Mouse (Mus musculus): Measurements from ENCODE around the gene Atxn2l. TPM values are rescaled to one million over a fixed set of nuclear protein-coding genes. Genes with fewer than 3 reads are reported as not detected.
A peak's percentile ranks its signal among the peaks of the same experiment; 100 is the strongest.

The Atxn2l gene
- polyA plus RNA-seq, 1 experiment: 208 TPM

DNA sequence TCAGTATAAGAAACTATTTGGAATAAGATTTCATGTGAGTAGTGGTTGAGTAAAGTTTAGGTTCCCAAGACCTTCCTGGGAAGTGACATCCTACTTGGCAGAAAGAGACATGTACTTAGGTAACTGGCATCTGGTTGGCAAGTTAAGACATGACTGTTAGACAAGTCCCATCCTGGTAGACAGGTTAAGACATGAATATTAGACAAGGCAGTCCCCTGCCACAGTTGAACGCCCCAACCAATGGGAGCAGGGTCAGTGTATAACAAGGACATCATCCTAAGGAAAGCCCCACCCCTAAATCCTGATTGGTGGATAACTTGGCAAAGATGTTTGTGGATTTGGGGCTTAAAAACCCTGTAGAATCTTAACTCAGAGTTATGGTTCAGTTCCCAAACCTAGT lies 30.2 kb upstream of the Atxn2l start:
- TF ChIP-seq POLR2A (IDR thresholded peaks at IDR 0.05; ENCODE audit: low read depth, low read length) (no peak), CTCF (IDR thresholded peaks at IDR 0.05; ENCODE audit: extremely low read depth, insufficient read depth, insufficient read length, insufficient replicate concordance) (no peak)
- peaks cover 5% of the 10 kb centered on the region for H3K27me3 ChIP-seq (ENCODE audit: control insufficient read depth, insufficient read depth, low read length)
- H3K36me3 ChIP-seq (ENCODE audit: control insufficient read depth, insufficient read depth, low read length): no peaks in the 10 kb centered on the region
- H3K4me3 ChIP-seq (ENCODE audit: extremely low read depth, insufficient read depth, insufficient read length): no peak overlapping the region
- H3K4me1 ChIP-seq (ENCODE audit: control insufficient read depth, insufficient read depth, insufficient read length): peaks cover 4% of the 10 kb centered on the region; the same call in 1 of the 2 replicates
- H3K27ac ChIP-seq (ENCODE audit: insufficient read depth, low read length): no peak overlapping the region
- no peak for DNase-seq (ENCODE audit: low read depth in 1 of 2, low spot score in 2 of 2)
- WGBS: 82% methylated on average over 1 of the region's 1 CpGs

GRCm38 (mm10) chr7:126528166-126528577 lies 24.9 kb upstream of the Atxn2l start:
- Histone ChIP-seq H3K4me3 (ENCODE audit: extremely low read depth, insufficient read depth, insufficient read length) (no peak overlapping the region), H3K36me3 (ENCODE audit: control insufficient read depth, insufficient read depth, low read length) (no peaks in the 10 kb centered on the region), H3K27me3 (ENCODE audit: control insufficient read depth, insufficient read depth, low read length) (no peaks in the 10 kb centered on the region), H3K4me1 (ENCODE audit: control insufficient read depth, insufficient read depth, insufficient read length) (no peaks in the 10 kb centered on the region), H3K27ac (ENCODE audit: insufficient read depth, low read length) (no peak overlapping the region)
- DNase-seq (ENCODE audit: low read depth in 1 of 2, low spot score in 2 of 2): peak; percentile 9 to 21
- 5% methylated on average over 1 of the region's 1 CpGs for WGBS
- TF ChIP-seq CTCF (IDR thresholded peaks at IDR 0.05; ENCODE audit: extremely low read depth, insufficient read depth, insufficient read length, insufficient replicate concordance): 0 out of 2 replicates have a peak, but pooled peaks have one; percentile 3
- no peak for TF ChIP-seq POLR2A (IDR thresholded peaks at IDR 0.05; ENCODE audit: low read depth, low read length)

GRCm38 (mm10) chr7:126523316-126523715 lies 20.1 kb upstream of the Atxn2l start:
- H3K36me3 ChIP-seq (ENCODE audit: control insufficient read depth, insufficient read depth, low read length): no peaks in the 10 kb centered on the region
- no peaks in the 10 kb centered on the region for H3K4me1 ChIP-seq (ENCODE audit: control insufficient read depth, insufficient read depth, insufficient read length)
- no peak overlapping the region for H3K27ac ChIP-seq (ENCODE audit: insufficient read depth, low read length)
- H3K4me3 ChIP-seq (ENCODE audit: extremely low read depth, insufficient read depth, insufficient read length): no peak overlapping the region
- 90% methylated on average over 3 of the region's 3 CpGs for WGBS
- no peaks in the 10 kb centered on the region for H3K27me3 ChIP-seq (ENCODE audit: control insufficient read depth, insufficient read depth, low read length)
- no peak for TF ChIP-seq POLR2A (IDR thresholded peaks at IDR 0.05; ENCODE audit: low read depth, low read length)
- TF ChIP-seq CTCF (IDR thresholded peaks at IDR 0.05; ENCODE audit: extremely low read depth, insufficient read depth, insufficient read length, insufficient replicate concordance): no peak
- no peak for DNase-seq (ENCODE audit: low read depth in 1 of 2, low spot score in 2 of 2)

DNA sequence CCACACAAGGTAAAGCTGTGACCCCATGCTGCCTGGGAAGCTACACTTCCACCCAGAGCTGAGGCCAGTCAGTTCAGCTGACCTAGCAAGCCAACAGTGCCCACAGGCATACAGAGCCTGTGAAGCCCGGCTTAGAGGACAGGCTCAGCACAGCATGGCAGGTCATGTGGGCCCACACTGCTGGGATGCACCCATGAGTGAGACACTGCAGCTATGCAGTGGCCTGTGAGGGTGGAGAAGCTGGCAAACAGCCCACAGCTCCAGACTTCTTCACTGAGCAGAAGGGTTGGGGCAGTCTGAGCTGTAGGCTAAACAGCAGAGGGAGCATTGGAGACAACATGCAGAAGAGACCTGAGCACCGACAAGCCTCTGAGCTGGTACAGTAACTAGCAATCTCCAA lies 16.3 kb upstream of the Atxn2l start:
- TF ChIP-seq POLR2A (IDR thresholded peaks at IDR 0.05; ENCODE audit: low read depth, low read length) (no peak), CTCF (IDR thresholded peaks at IDR 0.05; ENCODE audit: extremely low read depth, insufficient read depth, insufficient read length, insufficient replicate concordance) (no peak)
- 72% methylated on average over 2 of the region's 2 CpGs for WGBS
- no peak for DNase-seq (ENCODE audit: low read depth in 1 of 2, low spot score in 2 of 2)
- H3K4me3 ChIP-seq (ENCODE audit: extremely low read depth, insufficient read depth, insufficient read length): no peak overlapping the region
- H3K4me1 ChIP-seq (ENCODE audit: control insufficient read depth, insufficient read depth, insufficient read length): no peaks in the 10 kb centered on the region
- H3K36me3 ChIP-seq (ENCODE audit: control insufficient read depth, insufficient read depth, low read length): no peaks in the 10 kb centered on the region
- H3K27me3 ChIP-seq (ENCODE audit: control insufficient read depth, insufficient read depth, low read length): no peaks in the 10 kb centered on the region
- H3K27ac ChIP-seq (ENCODE audit: insufficient read depth, low read length): no peak overlapping the region

GRCm38 (mm10) chr7:126518261-126518941 lies 15.2 kb upstream of the Atxn2l start:
- Histone ChIP-seq H3K4me3 (ENCODE audit: extremely low read depth, insufficient read depth, insufficient read length) (no peak overlapping the region), H3K36me3 (ENCODE audit: control insufficient read depth, insufficient read depth, low read length) (no peaks in the 10 kb centered on the region), H3K27ac (ENCODE audit: insufficient read depth, low read length) (no peak overlapping the region), H3K4me1 (ENCODE audit: control insufficient read depth, insufficient read depth, insufficient read length) (no peaks in the 10 kb centered on the region), H3K27me3 (ENCODE audit: control insufficient read depth, insufficient read depth, low read length) (no peaks in the 10 kb centered on the region)
- 95% methylated on average over 5 of the region's 5 CpGs for WGBS
- DNase-seq (ENCODE audit: low read depth in 1 of 2, low spot score in 2 of 2): no peak
- TF ChIP-seq CTCF (IDR thresholded peaks at IDR 0.05; ENCODE audit: extremely low read depth, insufficient read depth, insufficient read length, insufficient replicate concordance) (no peak), POLR2A (IDR thresholded peaks at IDR 0.05; ENCODE audit: low read depth, low read length) (no peak)

GRCm38 (mm10) chr7:126511287-126511686 lies 8.1 kb upstream of the Atxn2l start:
- DNase-seq (ENCODE audit: low read depth in 1 of 2, low spot score in 2 of 2): no peak
- Histone ChIP-seq H3K36me3 (ENCODE audit: control insufficient read depth, insufficient read depth, low read length) (no peaks in the 10 kb centered on the region), H3K4me1 (ENCODE audit: control insufficient read depth, insufficient read depth, insufficient read length) (no peaks in the 10 kb centered on the region), H3K4me3 (ENCODE audit: extremely low read depth, insufficient read depth, insufficient read length) (no peak overlapping the region), H3K27ac (ENCODE audit: insufficient read depth, low read length) (no peak overlapping the region), H3K27me3 (ENCODE audit: control insufficient read depth, insufficient read depth, low read length) (no peaks in the 10 kb centered on the region)
- 81% methylated on average over 3 of the region's 3 CpGs for WGBS
- TF ChIP-seq CTCF (IDR thresholded peaks at IDR 0.05; ENCODE audit: extremely low read depth, insufficient read depth, insufficient read length, insufficient replicate concordance): no peak
- TF ChIP-seq POLR2A (IDR thresholded peaks at IDR 0.05; ENCODE audit: low read depth, low read length): no peak

DNA sequence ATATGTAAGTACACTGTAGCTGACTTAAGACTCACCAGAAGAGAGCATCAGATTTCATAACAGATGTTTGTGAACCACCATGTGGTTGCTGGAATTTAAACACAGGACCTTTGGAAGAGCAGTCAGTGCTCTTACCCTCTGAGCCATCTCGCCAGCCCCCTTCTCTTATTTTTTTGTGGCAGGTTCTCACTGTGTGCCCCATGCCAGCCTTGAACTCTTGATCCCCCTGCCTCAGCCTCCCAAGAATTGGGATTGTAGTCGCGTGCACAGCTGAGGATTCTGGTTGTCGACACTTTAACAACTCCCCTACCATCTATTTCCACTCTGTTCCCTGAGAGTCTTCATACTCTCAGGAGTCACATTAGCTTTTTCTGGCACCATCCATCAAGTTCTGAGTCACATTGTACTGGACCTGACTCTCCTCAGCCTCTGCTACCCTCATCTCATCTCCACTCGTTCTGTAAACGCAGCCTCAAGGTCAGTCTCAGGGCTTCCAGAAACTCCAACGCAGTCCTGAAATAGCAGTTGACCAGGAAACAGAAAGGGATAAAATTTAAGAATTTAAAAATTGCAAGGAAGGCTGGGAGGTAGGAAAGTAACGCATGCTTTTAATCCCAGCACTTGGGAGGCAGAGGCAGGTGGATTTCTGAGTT lies 4.0 kb upstream of the Atxn2l start:
- H3K27ac ChIP-seq (ENCODE audit: insufficient read depth, low read length): no peak overlapping the region
- H3K27me3 ChIP-seq (ENCODE audit: control insufficient read depth, insufficient read depth, low read length): no peaks in the 10 kb centered on the region
- TF ChIP-seq POLR2A (IDR thresholded peaks at IDR 0.05; ENCODE audit: low read depth, low read length) (no peak), CTCF (IDR thresholded peaks at IDR 0.05; ENCODE audit: extremely low read depth, insufficient read depth, insufficient read length, insufficient replicate concordance) (no peak)
- no peaks in the 10 kb centered on the region for H3K36me3 ChIP-seq (ENCODE audit: control insufficient read depth, insufficient read depth, low read length)
- H3K4me1 ChIP-seq (ENCODE audit: control insufficient read depth, insufficient read depth, insufficient read length): no peaks in the 10 kb centered on the region
- WGBS: 89% methylated on average over 8 of the region's 8 CpGs
- no peak overlapping the region for H3K4me3 ChIP-seq (ENCODE audit: extremely low read depth, insufficient read depth, insufficient read length)
- DNase-seq (ENCODE audit: low read depth in 1 of 2, low spot score in 2 of 2): no peak

Data from spleen, adult 2 months (tissue).